Mouse (Mus musculus) forebrain, embryonic 16.5 days (tissue): ENCODE data around the gene Med15. TPM values are rescaled to one million over a fixed set of nuclear protein-coding genes. Genes with fewer than 3 reads are reported as not detected.
A peak's percentile ranks its signal among the peaks of the same experiment; 100 is the strongest.

Experiments
- ATAC-seq: fragments of 200-750 bp; cut with Nextera tagmentation; 2 replicates; pipeline ENCODE4 v1.8.0; 2017; ENCODE audit warnings: mild to moderate bottlenecking, moderate library complexity
- H3K27ac ChIP-seq: fragments of 300-500 bp; sonication (generic); 2 replicates; pipeline ENCODE4 v1.5.1; 2014; ENCODE audit warnings: low read length, control low read depth
- H3K27me3 ChIP-seq: fragments of 300-500 bp; sonication (generic); replicated peaks from 2 replicates; pipeline ENCODE4 v1.6.1; 2014; ENCODE audit warnings: low read length; ENCODE audit not compliant: control insufficient read depth, insufficient read depth
- H3K36me3 ChIP-seq: fragments of 300-500 bp; sonication (generic); 2 replicates; pipeline ENCODE4 v1.6.1; 2014; ENCODE audit not compliant: control insufficient read depth, insufficient read depth
- H3K4me1 ChIP-seq: fragments of 300-500 bp; sonication (generic); replicated peaks from 2 replicates; pipeline ENCODE4 v1.6.1; 2014; ENCODE audit warnings: low read length; ENCODE audit not compliant: control insufficient read depth, insufficient read depth
- H3K4me2 ChIP-seq: fragments of 300-500 bp; sonication (generic); 2 replicates; pipeline ENCODE4 v1.6.1; 2014; ENCODE audit warnings: mild to moderate bottlenecking, low read length, control low read depth
- H3K4me3 ChIP-seq: fragments of 300-500 bp; sonication (generic); replicated peaks from 2 replicates; pipeline ENCODE4 v1.5.1; 2014; ENCODE audit warnings: mild to moderate bottlenecking, low read length, control low read depth
- H3K9ac ChIP-seq: fragments of 300-500 bp; sonication (generic); replicated peaks from 2 replicates; pipeline ENCODE4 v1.6.1; 2014; ENCODE audit warnings: low read depth, low read length, control low read depth
- H3K9me3 ChIP-seq: fragments of 300-500 bp; sonication (generic); 2 replicates; pipeline ENCODE4 v1.6.1; 2016; ENCODE audit warnings: low read length; ENCODE audit not compliant: control insufficient read depth
- WGBS: fragments of 180-500 bp; shearing (Covaris S2); extraction: QIAGEN DNeasy Blood & Tissue Kit; methylation state at CpG from one replicate; pipeline ENCODE4 v1.1.7; 2014; 5-methylcytosine and 5-hydroxymethylcytosine counted together
- polyA plus RNA-seq: library from polyadenylated mRNA; unstranded; fragments of >200 nt; fragmentation: Nextera tagmentation; extraction: Ambion mirVana; gene quantifications from 2 replicates; pipeline ENCODE4 v1.2.1, GENCODE M21; 2015

The Med15 gene
- polyA plus RNA-seq, 1 experiment from 2014 or later = 50.1 TPM

DNA sequence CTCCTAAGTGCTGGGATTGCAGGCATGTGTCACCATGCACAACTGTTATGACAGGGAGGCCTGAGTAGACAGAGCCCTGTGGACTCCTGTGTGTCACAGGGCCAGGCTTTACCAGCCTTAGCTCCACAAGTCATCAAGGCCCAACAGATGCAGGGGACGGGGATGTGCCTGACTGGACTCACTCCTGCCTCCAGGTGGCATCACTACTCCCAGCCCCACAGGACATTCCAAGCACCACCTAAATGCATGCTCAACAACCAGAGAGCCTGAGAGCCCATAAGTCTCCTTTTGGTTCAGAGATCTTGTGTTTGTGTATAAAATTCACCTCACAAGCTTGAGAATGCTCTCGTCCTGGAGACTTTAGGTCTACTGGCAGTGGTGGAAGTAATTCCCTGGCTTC is 95.1 kb downstream of the Med15 start:
- Histone ChIP-seq H3K36me3 (peaks cover 20% of the 10 kb centered on the region), H3K27ac (no peak overlapping the region), H3K4me2 (no peak overlapping the region), H3K4me1 (no peaks in the 10 kb centered on the region), H3K27me3 (no peaks in the 10 kb centered on the region), H3K9me3 (no peaks in the 10 kb centered on the region), H3K4me3 (no peak overlapping the region), H3K9ac (no peak overlapping the region)
- WGBS = 85% methylated on average over 2 of the region's 2 CpGs
- no peak for ATAC-seq

DNA sequence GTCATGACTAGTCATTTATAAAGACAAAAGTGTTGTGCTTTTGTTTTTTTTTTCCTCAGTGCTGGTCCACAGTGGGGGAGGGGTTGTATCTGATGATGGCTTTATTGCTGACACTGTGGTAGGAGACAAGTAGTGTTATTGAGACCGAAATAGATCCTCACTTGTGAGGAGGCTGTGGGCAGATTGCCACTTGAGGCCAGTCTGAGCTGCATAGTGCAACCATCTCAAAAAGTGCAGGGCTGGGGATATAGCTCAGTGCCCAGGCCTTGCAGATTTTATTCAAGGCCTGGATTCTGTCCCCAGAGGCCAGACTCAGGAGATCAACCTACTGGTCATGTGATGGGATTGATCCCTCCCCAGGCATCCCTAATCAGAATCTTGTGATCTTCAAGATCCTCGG is 95.8 kb downstream of the Med15 start:
- Histone ChIP-seq H3K9ac (no peak overlapping the region), H3K36me3 (peaks cover 17% of the 10 kb centered on the region), H3K27me3 (no peaks in the 10 kb centered on the region), H3K4me2 (no peak overlapping the region), H3K4me3 (no peak overlapping the region), H3K4me1 (no peaks in the 10 kb centered on the region), H3K27ac (no peak overlapping the region), H3K9me3 (no peaks in the 10 kb centered on the region)
- no peak for ATAC-seq
- WGBS = 85% methylated on average over 2 of the region's 2 CpGs

DNA sequence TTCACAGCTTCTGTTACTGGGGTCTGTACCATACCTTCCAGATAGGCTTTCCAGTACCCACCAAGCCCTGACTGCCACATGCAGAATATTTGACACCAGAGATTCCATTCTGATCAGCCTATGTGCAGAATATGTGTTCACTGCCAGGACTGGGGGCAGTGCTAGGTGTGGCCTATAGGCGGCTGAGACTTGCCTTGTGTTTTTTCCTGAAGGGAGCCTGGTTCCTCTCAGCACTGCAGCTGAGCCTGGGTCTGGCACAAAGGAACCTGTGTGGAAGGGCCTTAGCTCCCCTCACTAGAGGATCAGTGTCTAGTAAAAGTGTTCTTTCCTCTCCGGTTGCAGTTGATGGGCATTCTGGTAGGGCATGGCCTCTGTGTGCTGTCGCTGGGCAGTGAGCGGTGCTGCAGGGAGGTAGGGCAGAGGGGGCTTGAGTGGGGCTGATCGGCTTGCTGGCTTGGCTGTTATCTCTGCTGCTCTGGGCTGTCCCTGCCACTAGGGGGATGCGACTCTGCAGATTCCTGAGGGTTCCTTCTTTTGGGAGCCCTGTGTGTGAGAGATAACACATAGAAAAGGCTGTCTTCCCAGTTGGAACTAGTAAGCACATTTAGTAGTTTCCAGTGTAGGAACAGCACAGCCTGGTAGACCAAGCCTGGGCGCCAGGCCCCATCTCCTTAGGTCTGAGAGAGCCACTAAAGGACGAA is 99.1 kb downstream of the Med15 start:
- Histone ChIP-seq H3K4me2 (no peak overlapping the region), H3K36me3 (peaks cover 25% of the 10 kb centered on the region), H3K4me3 (no peak overlapping the region), H3K27me3 (no peaks in the 10 kb centered on the region), H3K27ac (no peak overlapping the region), H3K4me1 (no peaks in the 10 kb centered on the region), H3K9me3 (no peaks in the 10 kb centered on the region), H3K9ac (no peak overlapping the region)
- no peak for ATAC-seq
- 73% methylated on average over 8 of the region's 8 CpGs for WGBS

DNA sequence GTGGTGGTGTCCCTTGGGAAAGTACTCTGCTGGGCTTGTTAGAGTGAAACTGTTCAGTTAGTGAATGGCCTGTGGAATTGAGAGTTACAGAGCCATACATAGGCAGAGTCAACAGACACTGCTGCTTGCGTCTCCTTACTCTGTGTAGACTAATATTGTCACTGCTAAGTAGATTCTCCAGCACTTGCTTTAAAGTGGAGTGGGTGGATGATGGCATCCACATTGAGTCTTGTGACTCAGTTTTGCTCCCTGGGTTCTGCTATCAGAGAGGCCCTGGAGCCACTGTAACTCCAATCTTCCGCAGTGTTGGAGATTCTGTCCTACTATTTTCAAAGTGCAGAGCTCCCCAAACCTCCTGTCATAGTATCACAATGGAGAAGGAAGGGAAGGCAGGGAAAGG is 100.1 kb downstream of the Med15 start:
- peaks cover 31% of the 10 kb centered on the region for H3K36me3 ChIP-seq

DNA sequence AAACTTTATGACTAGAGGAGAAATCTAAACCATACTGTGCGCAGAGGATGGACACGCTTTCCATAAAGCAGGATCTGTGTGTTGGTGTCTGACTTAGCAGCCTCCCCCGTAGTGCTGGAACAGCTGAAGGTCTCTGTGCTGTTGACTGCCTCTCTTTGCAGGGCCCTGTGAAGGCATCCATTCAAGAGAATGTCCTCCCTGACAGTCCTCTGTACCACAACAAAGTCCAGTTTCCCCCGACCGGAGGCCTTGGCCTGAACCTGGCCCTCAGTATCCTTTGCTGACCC is 106.5 kb downstream of the Med15 start:
- Histone ChIP-seq H3K4me2 (no peak overlapping the region), H3K9ac (no peak overlapping the region), H3K27me3 (no peaks in the 10 kb centered on the region), H3K4me1 (no peaks in the 10 kb centered on the region), H3K27ac (no peak overlapping the region), H3K36me3 (peaks cover 26% of the 10 kb centered on the region), H3K4me3 (no peak overlapping the region), H3K9me3 (no peaks in the 10 kb centered on the region)
- no peak for ATAC-seq
- 98% methylated on average over 5 of the region's 5 CpGs for WGBS

More for the DNA sequence above, 100.1 kb downstream of the Med15 start:
- Histone ChIP-seq H3K9me3 (no peaks in the 10 kb centered on the region), H3K27me3 (no peaks in the 10 kb centered on the region), H3K9ac (no peak overlapping the region), H3K4me2 (no peak overlapping the region), H3K4me3 (no peak overlapping the region), H3K27ac (no peak overlapping the region), H3K4me1 (no peaks in the 10 kb centered on the region)
- 89% methylated on average over 2 of the region's 2 CpGs for WGBS
- no peak for ATAC-seq

DNA sequence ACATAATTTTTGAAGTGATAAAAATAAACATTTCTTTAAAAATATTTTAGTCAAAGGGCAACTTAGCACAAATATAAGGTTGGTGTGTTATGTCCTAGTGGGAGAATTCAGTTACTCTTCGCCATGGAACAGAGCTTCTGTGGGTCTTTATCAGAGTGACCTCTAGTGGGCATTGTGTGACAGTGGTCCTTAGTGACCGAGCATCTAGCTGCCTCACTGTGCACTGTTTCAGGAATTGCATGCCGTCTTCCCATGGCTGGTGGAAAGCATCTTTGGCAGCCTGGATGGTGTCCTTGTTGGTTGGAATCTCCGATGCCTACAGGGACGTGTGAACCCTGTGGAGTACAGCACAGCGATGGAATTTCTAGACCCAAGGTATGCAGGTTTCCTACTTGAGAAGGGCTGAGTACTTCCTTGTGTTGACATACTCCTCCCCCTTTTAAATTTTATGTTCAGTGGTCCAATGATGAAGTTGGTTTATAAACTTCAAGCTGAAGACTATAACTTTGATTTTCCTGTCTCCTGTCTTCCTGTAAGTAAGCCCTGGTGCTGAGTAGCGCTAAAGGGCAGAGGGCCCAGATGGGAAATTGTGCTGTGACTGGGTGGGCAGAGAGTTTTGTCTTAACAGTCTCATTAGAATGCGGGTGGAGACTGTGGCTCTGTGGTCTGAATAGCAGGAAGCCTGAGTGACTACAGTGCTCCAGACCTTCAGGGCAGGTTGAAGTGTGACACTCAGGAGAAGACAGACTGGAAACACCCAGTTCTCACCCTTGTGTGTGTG is 107.0 kb downstream of the Med15 start:
- no peak overlapping the region for H3K4me3 ChIP-seq
- no peak overlapping the region for H3K9ac ChIP-seq
- 69% methylated on average over 8 of the region's 8 CpGs for WGBS
- ATAC-seq = peak; percentile 55; the same call in 1 of the 2 replicates
- no peaks in the 10 kb centered on the region for H3K9me3 ChIP-seq
- H3K27me3 ChIP-seq = no peaks in the 10 kb centered on the region
- H3K4me2 ChIP-seq = no peak overlapping the region
- no peaks in the 10 kb centered on the region for H3K4me1 ChIP-seq
- no peak overlapping the region for H3K27ac ChIP-seq
- peaks cover 23% of the 10 kb centered on the region for H3K36me3 ChIP-seq

DNA sequence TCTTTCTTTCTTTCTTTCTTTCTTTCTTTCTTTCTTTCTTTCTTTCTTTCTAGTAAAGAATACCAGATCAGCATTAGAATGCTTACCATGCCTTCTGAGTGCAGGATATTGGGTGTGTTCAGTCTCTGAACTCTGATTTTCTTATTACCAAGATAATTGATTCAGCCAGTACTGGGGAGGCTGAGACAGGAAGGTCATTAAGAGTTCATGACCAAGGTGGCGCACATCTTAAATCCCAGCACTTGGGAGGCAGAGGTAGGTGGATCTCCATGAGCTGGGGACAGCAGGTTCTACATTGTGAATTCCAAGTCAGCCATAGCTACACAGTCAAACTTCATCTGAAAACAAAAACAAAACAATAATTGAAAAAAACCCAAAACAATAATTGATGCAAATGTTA is 110.8 kb downstream of the Med15 start:
- Histone ChIP-seq H3K9me3 (no peaks in the 10 kb centered on the region), H3K9ac (no peak overlapping the region), H3K4me3 (no peak overlapping the region), H3K27ac (no peak overlapping the region), H3K4me1 (peaks cover 15% of the 10 kb centered on the region), H3K4me2 (no peak overlapping the region), H3K36me3 (peaks cover 6% of the 10 kb centered on the region), H3K27me3 (no peaks in the 10 kb centered on the region)
- no peak for ATAC-seq
- 96% methylated on average over 1 of the region's 1 CpGs for WGBS

DNA sequence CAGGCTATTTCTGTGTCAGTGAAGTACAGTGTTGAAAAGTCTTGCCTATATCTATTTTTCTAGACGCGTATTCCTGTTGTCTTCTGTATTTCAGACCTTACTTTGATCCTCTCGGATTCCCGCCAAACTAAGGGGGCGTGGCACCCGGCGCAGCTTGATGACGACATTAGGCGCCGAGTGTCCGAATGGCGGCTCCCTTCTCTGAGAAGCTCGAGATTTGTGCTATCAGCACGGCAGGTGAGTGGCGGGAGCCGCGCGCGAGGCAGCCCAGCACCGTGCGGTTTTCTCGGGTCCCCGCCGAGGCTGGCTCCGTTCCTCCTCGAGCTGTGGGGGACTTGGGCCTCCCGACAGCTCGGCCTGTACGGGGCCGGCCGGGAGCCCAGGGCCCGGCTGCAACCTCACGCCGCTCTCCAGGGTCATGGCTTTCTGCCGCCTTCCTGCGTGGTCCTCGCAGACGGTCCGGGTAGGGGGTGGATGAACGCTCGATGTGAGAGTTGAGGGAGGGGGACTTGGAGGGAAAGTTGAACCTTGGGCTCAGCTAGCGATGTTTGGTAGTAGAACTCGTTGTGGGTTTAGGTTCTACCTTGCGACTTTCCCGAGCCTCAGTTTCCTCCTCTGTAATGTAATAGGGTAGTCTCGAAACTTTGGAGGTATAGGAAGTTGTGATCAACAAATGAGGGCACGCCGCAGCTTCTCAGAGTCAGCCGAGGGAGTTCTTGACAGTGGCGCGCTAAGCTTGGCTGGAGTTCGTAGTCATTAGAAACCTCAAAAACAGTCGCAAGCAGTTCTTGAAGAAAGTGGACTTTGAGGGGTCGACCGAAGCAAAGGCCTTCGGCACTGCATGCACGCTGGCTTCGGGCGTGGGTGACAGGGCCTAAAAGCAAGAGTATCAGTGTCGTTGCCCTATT is 113.2 kb downstream of the Med15 start, which contains the start of gene Smpd4:
Smpd4 (plus strand) TSS at position 157 of the 908 bp plus-strand sequence.
- Histone ChIP-seq H3K4me1 (peaks cover 15% of the 10 kb centered on the region), H3K4me2 (peak within 1 kb of the TSS; percentile 89), H3K27me3 (no peaks in the 10 kb centered on the region), H3K27ac (no peak within 1 kb of the TSS), H3K9me3 (no peaks in the 10 kb centered on the region), H3K4me3 (peak within 1 kb of the TSS; percentile 84), H3K36me3 (0 out of 2 replicates have a peak, but pooled peaks cover 3% of the 10 kb centered on the region), H3K9ac (peak within 1 kb of the TSS; percentile 83)
- peak; percentile 84 for ATAC-seq
- WGBS = 2% methylated on average over 60 of the region's 60 CpGs
